In genomic region chr13:64400801-64401361, GRCm38 (mm10) we compare ENCODE assay signal across 8 mouse cellular contexts. TPM values are rescaled to one million over a fixed set of nuclear protein-coding genes. Genes with fewer than 3 reads are reported as not detected.
DNase-seq lines count a peak whose midpoint lies in the region; ATAC-seq lines count a peak whose summit lies in the region.
"Had no signal": no experiment of that assay in that cellular context is flagged by ENCODE, and none has a peak within 500 bp of the region (broad histone marks: within the 10 kb centered on the region; RNA-seq: fewer than 3 reads in every experiment).

No protein-coding gene starts in this region.

- peaks cover 22% of the 10 kb centered on the region for H3K4me1 ChIP-seq in liver, embryonic 15.5 days (replicated peaks)
- no peaks in the 10 kb centered on the region for H3K4me1 ChIP-seq in hindbrain, embryonic 13.5 days (replicated peaks)

- H3K9ac ChIP-seq in liver, embryonic 15.5 days = no peak overlapping the region
- H3K9ac ChIP-seq in hindbrain, embryonic 13.5 days = no peak overlapping the region

- H3K9me3 ChIP-seq in liver, embryonic 15.5 days (replicated peaks) = no peaks in the 10 kb centered on the region
- H3K9me3 ChIP-seq in hindbrain, embryonic 13.5 days = no peaks in the 10 kb centered on the region
- H3K9me3 ChIP-seq: megakaryocyte, embryonic 14.5 days had no signal

- H3K27ac ChIP-seq in liver, embryonic 15.5 days (replicated peaks) = peak overlapping the region; percentile 64
- H3K27ac ChIP-seq in hindbrain, embryonic 13.5 days = no peak overlapping the region

- H3K36me3 ChIP-seq in liver, embryonic 15.5 days (replicated peaks) = no peaks in the 10 kb centered on the region
- H3K36me3 ChIP-seq in hindbrain, embryonic 13.5 days = no peaks in the 10 kb centered on the region

- H3K4me3 ChIP-seq in liver, embryonic 15.5 days (replicated peaks) = no peak overlapping the region
- no peak overlapping the region for H3K4me3 ChIP-seq in hindbrain, embryonic 13.5 days
- H3K4me3 ChIP-seq: megakaryocyte, embryonic 14.5 days had no signal

- H3K4me2 ChIP-seq in liver, embryonic 15.5 days = peak overlapping the region; percentile 10; the same call in 1 of the 2 replicates
- no peak overlapping the region for H3K4me2 ChIP-seq in hindbrain, embryonic 13.5 days

- no peaks in the 10 kb centered on the region for H3K27me3 ChIP-seq in liver, embryonic 15.5 days
- H3K27me3 ChIP-seq in hindbrain, embryonic 13.5 days = no peaks in the 10 kb centered on the region

- DNase-seq in liver = no peak
- DNase-seq in forelimb bud, embryonic 11.5 days (ENCODE audit: low read depth, low spot score) = peak; percentile 20
- DNase-seq in heart, postnatal 4 days = peak; percentile 56
- DNase-seq in lung, postnatal 25 days (ENCODE audit: low spot score) = peak; percentile 32
- no peak for DNase-seq in thymus, postnatal 0 days (ENCODE audit: low spot score)

- peak; percentile 54 for ATAC-seq in liver, embryonic 15.5 days (ENCODE audit: insufficient read depth)
- no peak for ATAC-seq in hindbrain, embryonic 13.5 days (ENCODE audit: low FRiP score)

- 52% methylated on average over 7 of the region's 7 CpGs for WGBS in liver, embryonic 15.5 days (ENCODE audit: insufficient replicate concordance)
- 72% methylated on average over 7 of the region's 7 CpGs for WGBS in hindbrain, embryonic 13.5 days

RNA-seq across cellular contexts. Expression of gene Ctsl, which starts 30.2 kb away (rescaled TPM):
- polyA plus RNA-seq in liver, embryonic 15.5 days (2015; fragmentation: Nextera tagmentation; extraction: Ambion mirVana) = 197 and 221 TPM in 2 replicates
- total RNA-seq in heart, postnatal 4 days (2021) = 100 to 1,000 TPM; 206 to 217 TPM
- polyA plus RNA-seq in thymus, postnatal 0 days (2015; fragmentation: Nextera tagmentation; extraction: Ambion mirVana) = 2,169 and 2,296 TPM in 2 replicates
- polyA plus RNA-seq in hindbrain, embryonic 13.5 days (2015; fragmentation: Nextera tagmentation; extraction: Ambion mirVana) = 129 and 131 TPM in 2 replicates

RNA-seq across cellular contexts. Expression of gene Cdk20, which starts 31.2 kb away (rescaled TPM):
- 3.4 and 5.1 TPM in 2 replicates for polyA plus RNA-seq in liver, embryonic 15.5 days (2015; fragmentation: Nextera tagmentation; extraction: Ambion mirVana)
- total RNA-seq in heart, postnatal 4 days (2021) = 1 to 10 TPM; 2.3 to 2.5 TPM
- polyA plus RNA-seq in thymus, postnatal 0 days (2015; fragmentation: Nextera tagmentation; extraction: Ambion mirVana) = 53.0 and 54.5 TPM in 2 replicates
- polyA plus RNA-seq in hindbrain, embryonic 13.5 days (2015; fragmentation: Nextera tagmentation; extraction: Ambion mirVana) = 16.6 and 18.1 TPM in 2 replicates

Comparison
In these comparisons a context has a peak if more than half of its experiments do, and no peak if none do; other contexts are left out.
1. DNase-seq: peak in forelimb bud, embryonic 11.5 days (single experiment), heart, postnatal 4 days (single experiment) and lung, postnatal 25 days (single experiment); none in liver (single experiment) and thymus, postnatal 0 days (single experiment).